Mouse (Mus musculus) 416B (cell line): ENCODE results near the gene Lgals3.
A peak's percentile ranks its signal among the peaks of the same experiment; 100 is the strongest.
"Not testable (repeated sequence)": the region's sequence is repeated elsewhere in the genome, so short reads cannot be mapped to it uniquely, and the experiment has no call there.

Experiments
- DNase-seq: peaks from one replicate; pipeline ENCODE4 v3.0.0; 2011; ENCODE audit warnings: low read depth

The Lgals3 gene

GRCm38 (mm10) chr14:47367461-47367860 is at the start of gene Lgals3:
TSS of gene Lgals3 (plus strand) at chr14:47367751.
- peak; percentile 61 for DNase-seq

DNA sequence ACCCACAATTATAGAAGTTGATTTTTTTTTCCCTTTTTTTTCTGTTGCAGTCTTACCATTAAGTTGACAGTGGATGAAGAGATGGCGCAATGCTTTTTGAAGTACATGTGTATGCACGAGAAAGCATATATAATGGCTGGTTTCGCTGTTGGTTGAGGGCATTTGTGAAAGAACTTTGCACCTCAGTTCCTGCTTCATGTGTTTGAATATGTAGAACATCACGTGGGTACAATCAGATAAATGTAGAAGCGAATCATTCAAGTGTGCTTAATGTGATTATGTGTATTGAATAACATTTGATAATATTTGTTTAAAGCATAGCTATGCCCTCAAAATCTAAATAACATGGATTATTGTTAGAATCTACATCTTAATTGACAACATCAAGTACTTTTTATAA is 48.2 kb upstream of the Lgals3 start:
- no peak for DNase-seq

DNA sequence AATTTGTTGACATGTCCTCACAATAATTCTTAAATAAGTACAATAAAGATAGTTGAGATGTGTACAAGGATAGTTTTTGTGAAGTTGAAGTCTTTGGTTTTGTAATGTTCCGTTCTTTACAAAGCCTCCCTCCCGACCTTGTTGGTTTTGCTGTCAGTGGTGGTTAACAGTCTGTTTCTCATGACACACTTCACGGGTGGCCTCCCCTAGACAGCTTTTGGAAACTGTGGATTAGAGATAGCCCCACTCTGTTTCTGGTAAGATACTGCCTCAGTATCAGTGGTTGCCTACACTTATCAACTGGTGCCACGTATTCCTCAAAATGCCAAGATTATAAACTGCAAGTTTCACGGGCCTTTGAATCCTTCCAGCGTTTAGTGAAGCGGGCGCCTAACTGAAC is 46.0 kb upstream of the Lgals3 start:
- not testable (repeated sequence) for DNase-seq

DNA sequence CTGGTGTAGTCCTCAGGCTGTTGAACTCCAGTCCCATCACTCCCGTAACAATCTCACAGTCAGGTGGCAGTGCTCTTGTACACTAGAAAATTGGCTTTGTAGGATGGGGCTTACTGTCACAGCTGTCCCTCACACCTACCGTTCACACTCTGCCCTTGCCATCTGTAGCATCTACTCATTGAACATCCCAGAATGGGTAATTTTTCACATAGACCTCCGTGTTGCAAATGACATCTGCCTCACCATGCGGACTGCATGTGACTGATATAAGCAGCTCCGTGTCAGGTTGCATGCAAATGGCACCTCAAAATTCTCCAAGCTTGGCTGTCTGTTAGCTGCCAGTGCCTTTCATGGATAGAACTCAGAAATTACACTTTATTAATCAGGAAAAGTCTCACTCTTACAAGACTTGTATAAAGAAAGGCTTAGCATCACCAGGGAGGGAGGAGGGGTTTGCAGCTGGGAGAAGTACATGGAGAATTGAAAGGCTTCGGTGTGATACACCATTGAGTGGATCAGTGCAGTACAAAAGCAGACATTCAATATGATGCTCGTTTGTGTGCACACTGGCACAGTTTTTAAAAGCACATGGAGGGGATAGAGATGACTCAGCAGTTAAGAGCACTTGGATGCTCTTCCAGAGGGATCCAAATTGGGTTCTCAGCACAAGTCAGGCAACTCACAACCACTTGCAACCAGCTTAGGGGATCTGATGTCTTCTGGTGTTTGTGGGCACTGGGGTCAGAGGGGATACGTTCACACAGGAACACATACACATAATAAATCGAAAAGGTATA is 41.4 kb upstream of the Lgals3 start:
- no peak for DNase-seq

DNA sequence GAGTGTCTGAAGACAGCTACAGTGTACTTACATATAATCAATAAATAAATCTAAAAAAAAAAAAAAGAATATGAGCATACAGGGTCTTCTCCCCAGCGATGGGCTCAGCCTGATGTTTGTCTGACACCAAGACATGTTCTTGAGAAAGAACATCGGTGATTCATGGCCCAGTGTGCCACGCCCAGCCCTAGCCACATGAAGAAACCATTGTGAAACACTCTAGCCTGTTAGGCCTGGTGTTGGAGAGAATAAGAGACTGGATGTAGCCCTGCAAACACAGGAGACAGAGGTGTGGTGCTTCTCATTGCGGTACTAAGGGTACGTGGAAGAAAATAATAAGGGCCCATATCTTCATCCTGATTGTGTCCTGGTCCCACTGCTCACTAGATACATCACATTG is 40.2 kb upstream of the Lgals3 start:
- DNase-seq = peak; percentile 74

DNA sequence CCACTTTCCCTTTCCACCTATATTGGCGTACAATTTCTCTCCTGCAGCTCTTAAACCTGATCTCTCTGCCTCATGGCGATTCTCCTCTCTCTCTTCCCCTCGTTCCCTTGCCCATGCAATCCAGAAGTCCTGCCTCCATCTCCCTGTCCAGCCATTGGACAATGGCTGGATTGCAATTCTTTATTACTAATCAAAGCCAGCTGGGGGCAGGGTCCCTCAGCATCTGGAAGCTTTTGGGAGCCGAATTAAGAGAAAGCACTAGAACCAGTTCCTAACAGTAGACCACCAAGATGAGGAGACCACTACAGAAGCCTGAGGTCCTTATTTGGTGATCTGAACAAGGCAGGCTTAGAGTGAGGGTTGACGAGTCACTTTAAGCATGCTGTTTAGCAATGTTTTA is 35.6 kb upstream of the Lgals3 start:
- DNase-seq = no peak

GRCm38 (mm10) chr14:47334819-47335218 is 32.7 kb upstream of the Lgals3 start:
- DNase-seq = peak; percentile 78

DNA sequence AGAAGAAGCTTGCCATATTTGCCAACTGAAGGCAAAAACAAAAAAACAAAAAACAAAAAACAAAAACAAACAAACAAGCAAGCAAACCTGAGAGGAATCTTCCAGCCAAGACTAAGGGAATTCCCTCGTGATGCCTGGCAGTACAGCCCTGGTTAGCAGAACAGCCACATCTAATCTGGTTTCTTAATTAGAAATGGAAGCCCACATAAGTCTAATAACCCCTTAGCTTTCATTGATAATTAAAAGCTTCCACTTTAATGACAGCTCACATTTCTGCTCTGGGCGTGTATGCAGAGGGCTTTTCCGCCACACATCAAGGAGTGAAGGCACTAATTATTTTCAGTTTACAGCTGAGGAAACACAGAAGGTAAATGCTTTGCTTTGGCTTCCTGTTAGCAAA is 32.3 kb upstream of the Lgals3 start:
- no peak for DNase-seq

DNA sequence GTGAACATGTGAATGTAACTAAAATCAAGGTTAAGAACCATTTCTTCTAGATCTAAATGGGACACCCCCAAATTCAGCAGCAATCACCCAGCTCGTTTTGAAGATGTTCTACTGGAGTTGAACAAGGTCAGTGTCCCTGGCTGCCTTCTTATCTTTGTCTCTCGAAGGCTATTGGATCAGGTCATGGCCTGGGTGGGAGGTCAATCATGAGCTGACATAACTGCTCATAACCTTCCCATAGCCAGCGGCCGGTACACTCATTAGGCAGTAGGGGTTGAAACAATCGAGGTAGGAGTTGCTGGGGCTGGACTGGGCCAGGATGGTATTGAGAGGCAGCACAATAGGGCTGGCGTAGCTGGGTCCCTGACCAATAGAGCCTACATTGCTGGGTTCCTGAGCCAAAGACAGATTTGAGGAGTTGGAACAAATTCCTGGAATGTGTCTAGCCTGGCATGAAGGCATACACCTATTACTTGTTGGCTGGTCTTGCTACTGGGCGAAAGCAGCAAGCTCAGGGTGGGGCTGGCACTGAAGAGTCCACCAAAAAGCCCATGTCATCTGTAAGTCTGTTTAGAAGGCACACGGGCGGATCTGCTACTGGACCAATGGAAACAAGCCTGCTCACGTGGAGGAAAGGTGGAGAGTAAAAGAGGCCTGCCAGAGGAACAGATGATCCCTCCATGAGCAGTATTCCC is 27.2 kb upstream of the Lgals3 start:
- DNase-seq = no peak

- DNase-seq = no peak
Measured at GRCm38 (mm10) chr14:47341811-47342291, 25.7 kb upstream of the Lgals3 start.

DNA sequence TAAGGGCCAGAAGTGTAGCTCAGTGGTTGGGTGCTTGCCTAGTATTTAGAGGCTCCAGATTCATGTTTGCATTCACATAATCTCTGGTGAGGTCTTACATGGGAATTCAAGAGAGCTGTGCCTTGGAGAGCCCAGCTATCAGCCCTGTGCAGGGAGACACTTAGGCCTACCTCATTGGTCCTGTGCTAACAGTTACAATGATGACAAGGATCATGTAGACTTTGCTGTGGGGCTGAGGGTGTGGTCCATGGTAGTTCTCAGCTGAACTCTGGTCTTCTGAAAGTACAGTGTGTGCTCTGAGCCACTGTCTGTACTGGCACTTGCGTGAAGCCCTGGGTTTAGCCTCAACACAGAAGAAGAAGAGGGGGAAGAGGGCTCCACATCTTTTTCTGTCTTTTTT is 20.8 kb upstream of the Lgals3 start:
- no peak for DNase-seq

DNA sequence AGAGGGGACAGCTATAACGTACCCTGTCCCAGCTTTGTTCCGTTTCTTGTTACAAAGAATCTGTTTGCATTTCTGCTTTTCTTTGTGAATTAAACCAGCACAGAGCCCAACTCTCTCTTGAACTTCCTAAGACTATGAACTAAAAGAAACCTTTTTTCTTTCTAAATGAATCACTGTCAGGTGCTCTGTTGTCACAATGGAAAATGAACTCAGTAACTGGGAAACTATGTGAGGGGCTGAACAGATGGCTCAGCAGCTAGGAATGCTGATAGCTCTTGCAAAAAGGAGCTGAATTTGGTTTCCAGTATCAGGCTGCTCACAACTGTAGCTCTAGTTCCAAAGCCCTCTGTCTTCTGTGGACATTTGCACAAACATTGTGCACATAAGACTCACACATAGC is 16.6 kb upstream of the Lgals3 start:
- no peak for DNase-seq

GRCm38 (mm10) chr14:47352272-47352671 is 15.3 kb upstream of the Lgals3 start:
- peak; percentile 39 for DNase-seq

GRCm38 (mm10) chr14:47353240-47353639 is 14.3 kb upstream of the Lgals3 start:
- DNase-seq = no peak

DNA sequence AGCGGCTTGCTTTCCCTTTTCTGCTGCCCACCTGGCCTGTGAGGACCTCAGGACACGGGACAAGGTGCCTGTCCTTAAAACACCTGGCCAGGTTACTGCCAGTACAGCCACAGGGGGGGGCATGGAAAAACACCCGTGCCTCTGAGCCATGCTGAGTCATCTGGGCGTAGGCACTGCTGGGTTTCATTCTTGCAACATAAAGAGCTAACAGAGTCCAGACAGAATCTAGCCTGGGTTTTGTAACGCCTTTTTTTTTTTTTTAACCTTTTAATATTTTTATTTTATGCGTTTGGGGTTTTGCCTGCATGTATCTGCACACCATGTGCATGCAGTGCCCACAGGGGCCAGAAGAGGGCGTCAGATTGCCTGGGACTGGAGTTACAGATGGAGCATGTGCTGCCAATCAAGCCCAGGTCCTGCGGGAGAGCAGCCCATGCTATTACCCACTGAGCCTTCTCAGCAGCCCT is 13.4 kb upstream of the Lgals3 start:
- peak; percentile 80 for DNase-seq

DNA sequence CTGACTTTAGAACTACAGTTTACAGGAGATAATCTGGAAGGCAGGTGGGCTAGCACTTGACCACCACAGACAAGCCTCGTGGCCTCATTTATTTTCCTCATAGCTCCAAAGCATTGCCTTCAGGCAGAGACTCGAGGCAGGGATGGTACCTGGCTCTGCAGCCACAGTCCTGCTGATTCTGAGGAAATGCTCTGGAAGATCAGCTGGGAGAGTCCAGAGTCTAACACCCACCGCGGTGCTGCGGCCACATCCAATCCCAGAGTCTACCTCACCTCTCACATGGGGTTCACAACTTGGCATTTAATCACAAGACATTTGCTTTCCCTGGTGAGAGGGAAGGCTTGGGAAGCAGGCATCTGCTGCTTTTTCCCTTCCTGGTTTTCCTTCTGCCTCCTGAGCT is 12.6 kb upstream of the Lgals3 start:
- no peak for DNase-seq

GRCm38 (mm10) chr14:47356622-47357021 is 10.9 kb upstream of the Lgals3 start:
- no peak for DNase-seq

DNA sequence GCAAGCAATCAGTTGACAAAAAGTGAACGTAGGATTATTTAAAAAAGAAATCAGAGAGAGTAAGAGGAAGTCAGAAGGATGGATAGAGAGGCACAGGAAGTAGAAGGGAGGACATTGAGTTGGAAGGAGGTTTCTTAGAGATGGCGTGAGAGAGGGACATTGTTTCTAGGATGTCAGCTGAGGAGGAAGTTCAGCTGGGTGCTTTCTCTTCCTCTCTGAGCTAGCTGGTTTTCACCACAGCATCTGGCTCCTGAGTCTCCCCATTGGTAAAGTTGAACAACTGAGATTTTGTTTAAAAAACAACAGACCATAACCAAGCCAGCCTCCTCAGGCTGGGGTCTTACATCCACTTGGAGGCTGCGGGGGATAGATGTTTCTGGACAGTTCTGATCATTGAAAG is 7.9 kb upstream of the Lgals3 start:
- no peak for DNase-seq

GRCm38 (mm10) chr14:47361418-47361817 is 6.1 kb upstream of the Lgals3 start:
- no peak for DNase-seq

DNA sequence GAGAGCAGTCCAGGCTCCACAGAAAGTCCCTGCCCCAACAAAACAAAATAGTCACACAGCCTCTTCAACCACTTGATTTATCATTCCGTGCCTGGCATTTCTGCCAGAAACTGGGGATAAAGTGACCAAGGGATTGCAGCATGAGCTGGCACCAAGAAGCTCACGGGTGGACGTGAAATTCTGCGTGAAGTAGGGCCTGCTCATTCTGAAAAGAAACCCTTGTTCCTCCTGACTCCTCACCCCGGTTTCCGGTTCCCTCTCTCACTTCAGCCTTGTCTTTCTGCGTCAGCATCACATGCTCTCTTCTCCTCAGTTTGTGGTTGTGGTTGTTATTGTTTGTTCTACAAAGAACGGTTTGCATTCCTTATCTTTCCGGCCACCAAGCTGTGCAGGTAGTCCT is 5.7 kb upstream of the Lgals3 start:
- no peak for DNase-seq

DNA sequence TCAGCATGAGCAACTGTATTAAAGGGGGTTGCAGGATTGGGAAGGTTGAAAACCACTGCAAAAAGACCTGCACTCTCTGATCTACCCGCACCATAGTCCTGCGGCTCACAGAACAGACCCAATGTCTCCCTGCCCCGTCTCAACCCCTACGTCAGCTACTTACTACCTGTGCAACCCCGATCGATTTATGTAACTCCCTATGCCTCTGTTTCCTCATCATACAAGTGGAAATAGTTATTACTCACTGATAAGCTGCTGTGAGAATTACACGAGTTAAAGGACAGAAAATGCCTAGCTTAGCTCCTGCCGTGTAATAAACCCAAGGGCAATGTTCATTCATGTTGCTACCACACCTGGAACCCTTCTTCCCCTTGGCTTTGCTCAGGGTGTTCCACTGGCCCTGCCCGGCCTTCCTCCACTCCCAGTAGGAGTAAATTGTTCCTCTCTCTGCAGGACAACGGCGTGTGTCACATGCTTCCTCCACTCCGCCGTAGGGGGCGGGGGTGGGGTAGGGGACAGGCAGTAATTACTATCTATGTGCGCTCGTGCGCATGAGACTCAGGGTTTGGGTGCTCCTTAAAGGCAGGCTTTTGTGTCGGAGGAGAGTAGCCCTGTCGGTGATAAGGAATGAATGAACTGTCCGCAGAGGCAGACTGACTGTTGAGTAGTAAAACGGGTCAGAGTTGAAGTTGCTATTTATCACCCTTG is 2.7 kb upstream of the Lgals3 start:
- no peak for DNase-seq

GRCm38 (mm10) chr14:47366881-47367321 is 650 bp upstream of the Lgals3 start:
- peak; percentile 51 for DNase-seq

DNA sequence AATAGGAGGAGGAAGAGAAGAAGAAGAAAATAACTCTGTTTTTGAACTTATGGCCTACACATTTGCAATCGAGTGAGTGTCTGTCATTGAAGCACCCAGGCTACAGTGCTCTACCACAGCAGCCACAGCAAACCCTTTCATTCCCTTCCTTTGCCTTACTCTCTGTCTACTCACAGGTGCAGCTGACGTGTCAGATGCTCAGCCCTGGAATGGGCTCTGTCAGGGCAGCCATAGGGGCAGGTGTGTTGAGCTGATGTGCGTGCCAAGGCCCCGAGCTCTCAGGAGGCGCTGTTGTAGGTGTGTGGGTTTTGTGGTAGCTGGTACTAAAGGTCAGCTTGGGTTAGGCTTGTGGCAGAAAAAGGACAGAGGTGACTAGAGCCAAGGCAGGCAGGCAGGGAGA is 2.2 kb downstream of the Lgals3 start:
- DNase-seq = no peak
